Mouse (Mus musculus) hindbrain, postnatal 0 days (tissue): ENCODE measurements around the gene Eif2a. TPM values are rescaled to one million over a fixed set of nuclear protein-coding genes. Genes with fewer than 3 reads are reported as not detected.
"Not testable (repeated sequence)": the region's sequence is repeated elsewhere in the genome, so short reads cannot be mapped to it uniquely, and the experiment has no call there.

ENCODE experiments used
- ATAC-seq: fragments of 200-750 bp; cut with Nextera tagmentation; 2 replicates; pipeline ENCODE4 v1.8.0; 2017; ENCODE audit warnings: mild to moderate bottlenecking, moderate TSS enrichment, moderate library complexity
- DNase-seq: peaks from one replicate; pipeline ENCODE4 v3.0.0-alpha.2; 2015; ENCODE audit warnings: low spot score
- H3K27ac ChIP-seq: fragments of 300-500 bp; sonication (generic); 2 replicates; pipeline ENCODE4 v1.5.1; 2014; ENCODE audit warnings: mild to moderate bottlenecking
- H3K27me3 ChIP-seq: fragments of 300-500 bp; sonication (generic); 2 replicates; pipeline ENCODE4 v1.6.1; 2014; ENCODE audit warnings: low read length, mixed read lengths; ENCODE audit not compliant: insufficient read depth
- H3K36me3 ChIP-seq: fragments of 300-500 bp; sonication (generic); 2 replicates; pipeline ENCODE4 v1.6.1; 2014; ENCODE audit warnings: low read length, mixed read lengths; ENCODE audit not compliant: insufficient read depth
- H3K4me1 ChIP-seq: fragments of 300-500 bp; sonication (generic); 2 replicates; pipeline ENCODE4 v1.6.1; 2014; ENCODE audit warnings: antibody characterized with exemption, low read length, mixed read lengths; ENCODE audit not compliant: insufficient read depth
- H3K4me2 ChIP-seq: fragments of 300-500 bp; sonication (generic); 2 replicates; pipeline ENCODE4 v1.6.1; 2014; ENCODE audit warnings: low read depth, mild to moderate bottlenecking, low read length, moderate library complexity, mixed read lengths
- H3K4me3 ChIP-seq: fragments of 300-500 bp; sonication (generic); 2 replicates; pipeline ENCODE4 v1.5.1; 2014; ENCODE audit warnings: low read length
- H3K9ac ChIP-seq: fragments of 300-500 bp; sonication (generic); replicated peaks from 2 replicates; pipeline ENCODE4 v1.6.1; 2014; ENCODE audit warnings: mild to moderate bottlenecking, low read length, moderate library complexity, mixed read lengths
- H3K9me3 ChIP-seq: fragments of 300-500 bp; sonication (generic); 2 replicates; pipeline ENCODE4 v1.6.1; 2016; ENCODE audit warnings: low read length, mixed read lengths
- CTCF ChIP-seq: IDR thresholded peaks from 2 replicates; pipeline ENCODE4 v1.5.1; 2016; ENCODE audit warnings: antibody characterized with exemption, control low read depth, low read depth
- WGBS: fragments of 180-500 bp; shearing (Covaris S2); extraction: QIAGEN DNeasy Blood & Tissue Kit; methylation state at CpG from one replicate; pipeline ENCODE4 v1.1.7; 2014; 5-methylcytosine and 5-hydroxymethylcytosine counted together
- polyA plus RNA-seq: library from polyadenylated mRNA; unstranded; fragments of >200 nt; fragmentation: Nextera tagmentation; extraction: Ambion mirVana; gene quantifications from 2 replicates; pipeline ENCODE4 v1.2.1, GENCODE M21; 2015
- total RNA-seq: library from RNA; depleted of rRNA; stranded (reverse); fragments of >200 nt; gene quantifications from 2 replicates; pipeline ENCODE4 v1.2.3, GENCODE M21; 2014

The Eif2a gene
- total and polyA plus RNA-seq, 2 experiments from 2014 or later: 33.7 to 38.9 TPM

- TF ChIP-seq CTCF: no peak
- WGBS: under 1% methylated on average over 36 of the region's 36 CpGs
- peak; percentile 72; the same call in 1 of the 2 replicates for ATAC-seq
These were observed 51.5 kb downstream of the Eif2a start for GRCm38 (mm10) chr3:58577067-58577503.

GRCm38 (mm10) chr3:58577506-58578050 lies 52.0 kb downstream of the Eif2a start:
- Histone ChIP-seq H3K27me3 (no peaks in the 10 kb centered on the region), H3K9ac (peak overlapping the region; percentile 93), H3K9me3 (no peaks in the 10 kb centered on the region), H3K36me3 (no peaks in the 10 kb centered on the region), H3K4me2 (peak overlapping the region; percentile 68), H3K4me3 (peak overlapping the region; percentile 66), H3K27ac (peak overlapping the region; percentile 99; the same call in 1 of the 2 replicates), H3K4me1 (peaks cover 4% of the 10 kb centered on the region; the same call in 1 of the 2 replicates)
- ATAC-seq (no peak), DNase-seq (no peak)
- WGBS: 13% methylated on average over 8 of the region's 8 CpGs
- TF ChIP-seq CTCF: no peak

More at GRCm38 (mm10) chr3:58577067-58577503, 51.5 kb downstream of the Eif2a start:
- Histone ChIP-seq H3K36me3 (no peaks in the 10 kb centered on the region), H3K27me3 (no peaks in the 10 kb centered on the region), H3K9me3 (no peaks in the 10 kb centered on the region), H3K4me2 (peak overlapping the region; percentile 68), H3K4me1 (peaks cover 4% of the 10 kb centered on the region; the same call in 1 of the 2 replicates), H3K4me3 (peak overlapping the region; percentile 66), H3K9ac (peak overlapping the region; percentile 93), H3K27ac (peak overlapping the region; percentile 99)
- DNase-seq: peak; percentile 64

- H3K36me3 ChIP-seq: no peaks in the 10 kb centered on the region
- H3K4me2 ChIP-seq: no peak overlapping the region
- peaks cover 4% of the 10 kb centered on the region; the same call in 1 of the 2 replicates for H3K4me1 ChIP-seq
- DNase-seq: no peak
- 91% methylated on average over 4 of the region's 4 CpGs for WGBS
- no peak overlapping the region for H3K4me3 ChIP-seq
- no peaks in the 10 kb centered on the region for H3K27me3 ChIP-seq
- ATAC-seq: no peak
- TF ChIP-seq CTCF: no peak
- no peaks in the 10 kb centered on the region for H3K9me3 ChIP-seq
- no peak overlapping the region for H3K27ac ChIP-seq
- H3K9ac ChIP-seq: no peak overlapping the region
These were observed 55.9 kb downstream of the Eif2a start for GRCm38 (mm10) chr3:58581530-58581929.

- Histone ChIP-seq H3K4me3 (no peak overlapping the region), H3K4me2 (no peak overlapping the region), H3K27me3 (no peaks in the 10 kb centered on the region), H3K36me3 (no peaks in the 10 kb centered on the region), H3K27ac (no peak overlapping the region), H3K4me1 (peaks cover 4% of the 10 kb centered on the region; the same call in 1 of the 2 replicates), H3K9me3 (no peaks in the 10 kb centered on the region), H3K9ac (no peak overlapping the region)
- WGBS: 76% methylated on average over 5 of the region's 5 CpGs
- no peak for TF ChIP-seq CTCF
- no peak for ATAC-seq
- no peak for DNase-seq
These were observed 56.7 kb downstream of the Eif2a start for GRCm38 (mm10) chr3:58582297-58582696.

GRCm38 (mm10) chr3:58582788-58583426 lies 57.3 kb downstream of the Eif2a start:
- Histone ChIP-seq H3K4me3 (no peak overlapping the region), H3K4me1 (peaks cover 4% of the 10 kb centered on the region; the same call in 1 of the 2 replicates), H3K27ac (no peak overlapping the region), H3K4me2 (no peak overlapping the region), H3K27me3 (no peaks in the 10 kb centered on the region), H3K9ac (no peak overlapping the region), H3K36me3 (no peaks in the 10 kb centered on the region; the same call in 1 of the 2 replicates), H3K9me3 (no peaks in the 10 kb centered on the region)
- 89% methylated on average over 5 of the region's 5 CpGs for WGBS
- ATAC-seq: no peak
- TF ChIP-seq CTCF: no peak
- DNase-seq: no peak

GRCm38 (mm10) chr3:58590544-58590943 lies 64.9 kb downstream of the Eif2a start:
- H3K4me3 ChIP-seq, H3K27ac ChIP-seq, H3K4me2 ChIP-seq, H3K4me1 ChIP-seq, ATAC-seq, DNase-seq, H3K9me3 ChIP-seq, H3K9ac ChIP-seq, H3K36me3 ChIP-seq, H3K27me3 ChIP-seq: not testable (repeated sequence)
- WGBS: 82% methylated on average over 4 of the region's 4 CpGs

- DNase-seq, H3K9ac ChIP-seq: not testable (repeated sequence)
- WGBS: 56% methylated on average over 7 of the region's 7 CpGs
These were observed 67.0 kb downstream of the Eif2a start for GRCm38 (mm10) chr3:58592666-58593065.

More at GRCm38 (mm10) chr3:58592666-58593065, 67.0 kb downstream of the Eif2a start:
- not testable (repeated sequence) for H3K4me1 ChIP-seq, ATAC-seq, H3K9me3 ChIP-seq, H3K36me3 ChIP-seq, H3K4me2 ChIP-seq, H3K4me3 ChIP-seq, H3K27me3 ChIP-seq, H3K27ac ChIP-seq
